Mouse (Mus musculus): ENCODE results near the gene Rhno1.

GRCm38 (mm10) chr6:128383752-128384151 lies 21.0 kb upstream of the Rhno1 start:
- no peak for TF ChIP-seq ZC3H11A (IDR thresholded peaks at IDR 0.05; ENCODE audit: borderline replicate concordance, low read depth, low read length)
- no peak for TF ChIP-seq CHD2 (IDR thresholded peaks at IDR 0.05; ENCODE audit: low read depth, low read length)
- no peak for TF ChIP-seq MAFK (IDR thresholded peaks at IDR 0.05; ENCODE audit: insufficient read depth, low read depth, low read length)
- no peak for TF ChIP-seq ZNF384 (IDR thresholded peaks at IDR 0.05; ENCODE audit: low read depth, low read length)
- TF ChIP-seq HCFC1 (IDR thresholded peaks at IDR 0.05; ENCODE audit: borderline replicate concordance, insufficient read depth, low read length) = no peak

Measured in ES-E14 (cell line).